Mouse (Mus musculus) forebrain, embryonic 12.5 days (tissue): ENCODE measurements around the gene Snx11. TPM values are rescaled to one million over a fixed set of nuclear protein-coding genes. Genes with fewer than 3 reads are reported as not detected.

Source experiments
- ATAC-seq: fragments of 200-750 bp; cut with Nextera tagmentation; 2 replicates; pipeline ENCODE4 v1.8.0; 2017; ENCODE audit warnings: moderate TSS enrichment; ENCODE audit not compliant: low FRiP score
- H3K27ac ChIP-seq: fragments of 300-500 bp; sonication (generic); 2 replicates; pipeline ENCODE4 v1.5.1; 2016; ENCODE audit warnings: mild to moderate bottlenecking
- H3K27me3 ChIP-seq: fragments of 300-500 bp; sonication (generic); 2 replicates; pipeline ENCODE4 v1.6.1; 2016; ENCODE audit warnings: mild to moderate bottlenecking
- H3K36me3 ChIP-seq: fragments of 300-500 bp; sonication (generic); replicated peaks from 2 replicates; pipeline ENCODE4 v1.6.1; 2016; ENCODE audit warnings: mild to moderate bottlenecking
- H3K4me1 ChIP-seq: fragments of 300-500 bp; sonication (generic); 2 replicates; pipeline ENCODE4 v1.6.1; 2016
- H3K4me2 ChIP-seq: fragments of 300-500 bp; sonication (generic); 2 replicates; pipeline ENCODE4 v1.6.1; 2016; ENCODE audit warnings: mild to moderate bottlenecking, moderate library complexity
- H3K4me3 ChIP-seq: fragments of 300-500 bp; sonication (generic); replicated peaks from 2 replicates; pipeline ENCODE4 v1.5.1; 2016; ENCODE audit warnings: mild to moderate bottlenecking
- H3K9ac ChIP-seq: fragments of 300-500 bp; sonication (generic); 2 replicates; pipeline ENCODE4 v1.6.1; 2016; ENCODE audit warnings: mild to moderate bottlenecking
- H3K9me3 ChIP-seq: fragments of 300-500 bp; sonication (generic); 2 replicates; pipeline ENCODE4 v1.6.1; 2016
- WGBS: fragments of 180-500 bp; shearing (Covaris S2); methylation state at CpG from one replicate; pipeline ENCODE4 v1.1.7; 2016; 5-methylcytosine and 5-hydroxymethylcytosine counted together
- polyA plus RNA-seq: library from polyadenylated mRNA; unstranded; fragments of >200 nt; fragmentation: Nextera tagmentation; extraction: Ambion mirVana; gene quantifications from 2 replicates; pipeline ENCODE4 v1.2.1, GENCODE M21; 2016

The Snx11 gene
- 31.0 and 40.3 TPM in 2 replicates for polyA plus RNA-seq

DNA sequence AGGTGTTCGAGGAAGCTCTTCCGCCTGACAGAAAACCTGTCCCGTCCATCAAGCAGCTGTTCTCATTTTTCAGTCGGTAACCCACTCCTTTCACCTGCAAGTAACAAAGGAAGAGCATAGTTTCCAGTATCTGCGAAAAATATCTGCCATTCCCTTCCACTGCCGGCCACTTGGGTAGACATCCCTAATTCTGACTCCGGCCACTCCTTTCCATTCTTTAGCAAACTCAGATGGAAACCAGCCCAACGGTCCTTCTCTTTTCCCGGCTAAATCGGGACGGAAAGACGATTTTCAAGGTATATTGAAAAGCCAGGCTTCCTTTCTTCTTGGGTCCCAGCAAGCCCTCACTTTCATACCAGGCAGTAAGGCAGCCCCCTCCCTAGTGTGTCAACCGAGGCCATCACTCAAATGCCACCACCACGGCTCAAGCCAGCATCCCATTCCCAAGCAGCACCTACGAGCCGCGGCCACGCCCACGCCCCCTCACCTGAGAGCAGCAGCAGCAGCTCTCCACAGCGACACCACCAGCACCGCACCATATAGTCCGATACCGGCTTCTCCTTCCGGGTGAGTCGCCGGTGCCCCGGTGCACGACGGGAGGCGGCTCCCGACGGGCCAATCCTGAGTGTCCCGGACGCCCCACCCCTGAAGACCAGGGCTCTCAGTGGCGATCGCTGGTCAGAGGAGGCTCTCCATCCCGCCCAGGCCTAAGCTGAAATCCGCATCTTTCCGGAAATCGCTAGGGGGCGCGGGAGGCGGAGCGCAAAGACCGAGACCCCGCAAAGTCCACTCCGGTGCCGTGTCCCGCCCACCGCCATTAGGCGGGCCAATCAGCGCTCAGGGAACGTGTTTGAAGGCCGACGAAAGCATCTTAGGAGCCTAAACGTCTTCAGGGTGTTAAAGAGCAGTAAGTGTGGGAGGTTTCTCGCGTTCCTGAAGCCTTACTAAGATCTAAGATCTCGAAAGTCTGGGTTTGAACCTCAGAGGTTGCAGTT, at the start of gene Snx11:
Gene Snx11 (minus strand): TSS at position 592 of the 995 bp plus-strand sequence.
- Histone ChIP-seq H3K27me3 (no peaks in the 10 kb centered on the region), H3K4me1 (peaks cover 15% of the 10 kb centered on the region), H3K4me3 (peak within 1 kb of the TSS; percentile 74), H3K9ac (peak within 1 kb of the TSS; percentile 67), H3K9me3 (no peaks in the 10 kb centered on the region), H3K27ac (peak within 1 kb of the TSS; percentile 70), H3K4me2 (peak within 1 kb of the TSS; percentile 80), H3K36me3 (peaks cover 11% of the 10 kb centered on the region)
- WGBS, result 2% methylated on average over 59 of the region's 59 CpGs
- peak; percentile 99 for ATAC-seq

DNA sequence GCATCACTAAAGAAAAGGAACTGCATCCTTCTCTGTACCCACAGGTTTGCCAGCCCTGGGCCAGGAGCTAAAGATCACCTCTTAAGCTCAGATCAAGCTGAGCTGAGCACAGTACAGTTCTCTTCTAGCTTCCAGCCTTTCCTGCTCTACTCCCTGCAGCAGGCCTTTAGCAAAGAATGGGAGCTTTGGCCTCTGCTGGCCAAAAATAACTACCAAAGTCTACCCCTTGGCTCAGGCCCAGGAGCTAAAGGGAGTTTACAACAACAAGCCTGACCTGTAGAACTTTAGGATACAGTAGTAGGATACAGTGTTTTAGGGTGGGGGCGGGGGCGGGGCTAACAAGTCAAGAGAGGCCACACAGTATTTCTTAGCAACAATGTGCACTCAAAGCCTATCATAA, 49.1 kb upstream of the Snx11 start:
- ATAC-seq, result no peak
- H3K27ac ChIP-seq, result 0 out of 2 replicates have a peak overlapping the region, but pooled peaks have one; percentile 90
- H3K36me3 ChIP-seq, result peaks cover 31% of the 10 kb centered on the region
- H3K27me3 ChIP-seq, result no peaks in the 10 kb centered on the region
- peak overlapping the region; percentile 40; the same call in 1 of the 2 replicates for H3K9ac ChIP-seq
- peaks cover 73% of the 10 kb centered on the region for H3K4me1 ChIP-seq
- H3K4me2 ChIP-seq, result peak overlapping the region; percentile 34
- no peaks in the 10 kb centered on the region for H3K9me3 ChIP-seq
- H3K4me3 ChIP-seq, result peak overlapping the region; percentile 16; the same call in 1 of the 2 replicates
- 90% methylated on average over 2 of the region's 2 CpGs for WGBS

DNA sequence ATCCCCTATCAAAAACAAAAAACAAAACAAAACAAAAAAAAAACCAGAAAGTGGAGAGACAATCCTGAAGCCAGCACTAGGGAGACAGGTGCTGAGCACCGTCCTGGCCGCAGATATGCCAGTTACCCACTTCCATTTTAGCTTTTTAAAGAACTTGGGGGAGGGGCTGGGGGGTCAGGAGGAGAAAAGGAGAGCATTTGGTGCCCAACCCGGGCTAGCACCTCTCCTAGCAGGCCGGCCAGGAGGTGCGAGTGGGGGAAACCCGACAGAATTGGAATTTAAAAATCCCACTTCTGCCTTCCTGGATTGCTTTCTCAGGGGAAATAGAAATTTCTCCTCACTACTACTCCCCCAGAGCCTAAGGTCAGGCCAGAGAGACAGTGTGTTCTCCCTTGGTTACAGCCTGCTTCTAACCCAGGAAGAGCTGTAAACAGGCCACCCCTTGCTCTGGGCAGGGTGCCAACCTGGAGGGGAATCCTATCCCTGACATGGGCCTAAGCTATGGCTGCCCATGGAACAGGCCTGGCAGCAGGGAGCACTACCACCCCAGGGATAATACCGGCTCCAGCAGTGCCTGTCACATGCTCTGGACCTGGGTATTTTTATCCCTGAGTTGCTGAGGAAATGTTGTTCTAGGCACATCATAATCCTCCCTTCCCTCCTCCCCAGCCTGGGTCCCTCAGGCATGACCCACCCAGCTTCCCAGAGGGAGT, 47.6 kb upstream of the Snx11 start:
- Histone ChIP-seq H3K9ac (peak overlapping the region; percentile 68), H3K36me3 (peaks cover 47% of the 10 kb centered on the region), H3K27me3 (no peaks in the 10 kb centered on the region), H3K4me1 (peaks cover 68% of the 10 kb centered on the region), H3K4me3 (no peak overlapping the region), H3K27ac (peak overlapping the region; percentile 90), H3K4me2 (peak overlapping the region; percentile 99), H3K9me3 (no peaks in the 10 kb centered on the region)
- ATAC-seq, result no peak
- WGBS, result 54% methylated on average over 7 of the region's 7 CpGs

DNA sequence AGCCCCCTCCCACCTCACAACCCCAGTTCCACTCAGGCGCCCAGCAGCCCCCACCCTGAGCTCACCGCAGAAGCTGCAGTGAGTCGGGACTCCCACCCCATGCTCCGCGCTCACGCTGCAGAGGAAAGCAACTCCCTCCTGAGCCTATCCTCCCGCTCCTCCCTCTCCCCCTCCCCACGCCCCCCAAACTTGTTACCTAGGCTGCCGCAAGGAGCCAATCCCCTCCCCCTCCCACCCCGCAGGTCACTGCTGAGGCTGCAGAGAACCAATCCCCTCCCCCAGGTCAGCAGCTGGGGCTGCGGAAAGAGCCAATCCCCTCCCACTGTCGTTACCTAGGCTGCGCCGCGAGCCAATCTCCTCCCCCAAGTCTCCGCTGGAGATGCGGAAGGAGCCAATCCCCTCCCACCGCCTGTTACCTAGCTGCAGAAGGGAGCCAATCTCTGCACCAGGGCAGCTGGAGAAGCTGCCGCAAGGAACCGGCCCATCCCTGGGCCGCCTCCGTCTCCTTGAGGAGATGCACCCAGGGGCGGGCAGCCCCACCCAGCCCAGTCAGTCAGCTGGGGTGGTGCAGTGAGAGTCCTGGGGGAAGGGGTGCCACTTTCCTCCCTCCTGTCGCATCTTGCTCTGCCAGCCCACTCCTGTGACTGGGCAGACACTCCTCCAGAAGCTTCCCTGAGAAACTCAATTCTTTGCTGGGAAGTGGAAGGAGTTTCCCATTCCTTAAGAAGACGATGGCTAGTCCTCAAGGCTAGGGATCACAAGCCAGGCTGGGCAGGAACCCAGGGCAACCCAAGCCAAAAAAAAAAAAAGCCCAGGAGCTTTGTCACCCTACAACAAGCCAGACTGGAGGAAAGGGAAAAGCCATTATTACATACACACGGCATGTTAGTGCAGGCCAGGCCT, 46.8 kb upstream of the Snx11 start:
- peak overlapping the region; percentile 99 for H3K4me2 ChIP-seq
- peaks cover 55% of the 10 kb centered on the region for H3K36me3 ChIP-seq
- ATAC-seq, result peak; percentile 94
- no peaks in the 10 kb centered on the region for H3K9me3 ChIP-seq
- peak overlapping the region; percentile 52 for H3K4me3 ChIP-seq
- H3K27ac ChIP-seq, result peak overlapping the region; percentile 90
- no peaks in the 10 kb centered on the region for H3K27me3 ChIP-seq
- peaks cover 68% of the 10 kb centered on the region for H3K4me1 ChIP-seq
- peak overlapping the region; percentile 68 for H3K9ac ChIP-seq
- WGBS, result under 1% methylated on average over 25 of the region's 26 CpGs

DNA sequence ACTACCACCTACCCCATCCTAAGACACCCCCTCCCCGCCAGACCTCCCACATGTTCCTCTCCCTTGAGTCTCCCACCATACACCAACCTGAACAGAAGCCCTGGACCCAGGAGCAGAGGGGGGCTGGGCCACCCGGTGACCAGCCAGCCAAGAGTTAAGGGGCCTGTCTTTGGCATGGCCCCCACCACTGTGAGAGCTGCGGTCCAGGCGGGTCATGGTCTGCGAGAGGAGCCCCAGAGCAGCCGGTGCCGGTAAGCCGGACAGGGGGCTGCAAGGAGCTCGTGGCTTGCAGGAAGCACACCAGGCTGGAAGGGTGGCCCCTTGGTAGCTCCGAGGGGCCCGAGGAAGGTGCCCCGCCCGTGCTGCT, 46.1 kb upstream of the Snx11 start:
- 5% methylated on average over 13 of the region's 13 CpGs for WGBS
- H3K4me1 ChIP-seq, result peaks cover 61% of the 10 kb centered on the region
- ATAC-seq, result peak; percentile 18; the same call in 1 of the 2 replicates

DNA sequence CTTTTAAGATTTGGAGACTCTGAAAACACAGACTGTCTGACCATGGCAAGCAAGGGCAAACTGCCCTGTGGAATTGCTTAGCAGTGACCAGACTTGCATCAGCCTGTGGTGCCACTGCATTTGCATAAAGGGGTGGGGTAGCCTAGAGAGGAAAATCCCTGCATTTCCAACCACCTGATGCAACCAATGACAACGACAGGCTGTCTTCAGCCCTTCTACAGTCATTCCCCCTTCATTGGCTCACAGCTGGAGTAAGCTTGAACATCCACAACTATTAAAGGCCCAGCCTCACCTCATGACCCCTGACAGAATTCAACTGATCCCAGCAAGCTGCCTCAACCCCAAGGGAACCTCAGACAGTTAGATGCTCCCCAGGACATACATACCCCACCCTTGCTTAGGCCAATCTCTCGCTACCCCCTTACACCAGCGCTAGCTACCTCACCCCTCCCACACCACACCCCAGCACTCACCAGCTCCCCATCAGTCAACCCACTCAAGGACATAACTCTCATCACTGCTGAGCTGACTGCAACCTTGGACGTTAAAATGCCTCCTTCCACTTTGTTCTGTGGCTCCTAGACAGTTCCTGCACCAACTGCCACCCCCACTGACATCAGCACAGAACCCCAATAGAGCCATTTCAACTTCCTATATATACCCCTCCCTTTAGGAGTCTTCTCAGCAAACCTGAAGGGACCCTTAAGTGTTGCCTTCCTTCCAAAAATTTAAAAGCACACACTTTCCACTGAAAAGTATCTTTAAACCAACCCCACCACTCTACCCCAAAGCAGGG, 45.5 kb upstream of the Snx11 start:
- Histone ChIP-seq H3K4me1 (peaks cover 55% of the 10 kb centered on the region), H3K9me3 (no peaks in the 10 kb centered on the region), H3K27me3 (no peaks in the 10 kb centered on the region), H3K9ac (peak overlapping the region; percentile 68), H3K36me3 (peaks cover 66% of the 10 kb centered on the region), H3K4me2 (peak overlapping the region; percentile 99), H3K4me3 (peak overlapping the region; percentile 52), H3K27ac (peak overlapping the region; percentile 90; the same call in 1 of the 2 replicates)
- 37% methylated on average over 4 of the region's 4 CpGs for WGBS
- no peak for ATAC-seq

More for the DNA sequence above, 46.1 kb upstream of the Snx11 start:
- peak overlapping the region; percentile 68 for H3K9ac ChIP-seq
- peak overlapping the region; percentile 52 for H3K4me3 ChIP-seq
- H3K4me2 ChIP-seq, result peak overlapping the region; percentile 99
- peaks cover 61% of the 10 kb centered on the region for H3K36me3 ChIP-seq
- H3K27me3 ChIP-seq, result no peaks in the 10 kb centered on the region
- peak overlapping the region; percentile 90 for H3K27ac ChIP-seq
- H3K9me3 ChIP-seq, result no peaks in the 10 kb centered on the region

DNA sequence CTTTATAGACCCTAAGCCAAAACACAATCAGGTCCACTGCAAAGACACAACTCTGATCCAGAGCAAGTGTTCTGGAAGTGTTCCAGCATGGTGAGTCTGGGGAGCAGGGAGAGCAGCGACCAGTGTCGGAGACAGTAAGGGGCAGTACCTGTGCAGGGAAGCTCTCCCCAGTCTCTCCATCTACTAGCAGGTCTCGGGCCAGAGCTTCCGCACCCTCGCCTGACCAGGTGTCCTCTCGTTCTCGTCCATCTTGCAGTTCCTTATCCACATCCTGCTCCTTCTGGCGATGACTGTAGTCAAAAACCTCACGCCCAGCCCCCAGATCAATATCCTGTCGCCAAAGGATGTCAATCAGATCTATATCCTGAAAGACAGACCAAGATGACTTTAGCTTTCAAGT, 44.6 kb upstream of the Snx11 start:
- ATAC-seq, result no peak
- no peak overlapping the region for H3K4me3 ChIP-seq
- H3K27ac ChIP-seq, result no peak overlapping the region
- H3K4me2 ChIP-seq, result no peak overlapping the region
- no peak overlapping the region for H3K9ac ChIP-seq
- peaks cover 66% of the 10 kb centered on the region for H3K36me3 ChIP-seq
- H3K27me3 ChIP-seq, result no peaks in the 10 kb centered on the region
- peaks cover 46% of the 10 kb centered on the region for H3K4me1 ChIP-seq
- 88% methylated on average over 10 of the region's 10 CpGs for WGBS
- no peaks in the 10 kb centered on the region for H3K9me3 ChIP-seq

DNA sequence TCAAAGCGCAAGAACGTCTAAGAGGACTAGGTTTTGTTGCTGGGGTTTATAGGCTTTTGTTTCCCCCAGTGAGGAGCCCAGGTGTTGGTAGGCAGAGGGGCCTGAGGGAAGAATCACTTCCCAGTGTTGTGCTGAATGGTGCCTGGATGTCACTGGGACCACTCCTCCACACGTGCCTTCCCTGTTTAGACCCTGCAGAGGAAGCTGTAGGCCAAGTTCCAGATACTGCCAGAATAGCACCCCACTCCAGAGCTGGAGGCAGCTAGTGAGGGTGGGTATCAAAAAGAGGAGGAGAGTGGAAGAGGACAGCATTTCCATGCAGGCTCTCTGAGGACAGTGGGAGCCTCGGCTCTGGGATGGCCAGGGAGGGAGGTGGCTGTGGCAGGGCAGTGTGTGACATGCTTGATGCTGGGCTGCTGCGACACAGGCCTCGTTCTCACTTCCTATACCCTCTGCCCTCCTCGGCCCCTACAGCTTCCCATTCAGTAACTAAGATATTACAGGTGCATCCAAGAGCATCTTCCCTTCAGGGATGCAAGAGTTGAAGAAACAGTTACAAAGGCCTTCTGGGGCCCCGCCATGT, 40.9 kb upstream of the Snx11 start:
- WGBS, result 79% methylated on average over 8 of the region's 8 CpGs
- no peak overlapping the region for H3K27ac ChIP-seq
- peaks cover 9% of the 10 kb centered on the region for H3K4me1 ChIP-seq
- H3K27me3 ChIP-seq, result no peaks in the 10 kb centered on the region
- no peak for ATAC-seq
- H3K9me3 ChIP-seq, result no peaks in the 10 kb centered on the region
- H3K4me3 ChIP-seq, result no peak overlapping the region
- H3K4me2 ChIP-seq, result no peak overlapping the region
- H3K9ac ChIP-seq, result no peak overlapping the region
- peaks cover 83% of the 10 kb centered on the region for H3K36me3 ChIP-seq

DNA sequence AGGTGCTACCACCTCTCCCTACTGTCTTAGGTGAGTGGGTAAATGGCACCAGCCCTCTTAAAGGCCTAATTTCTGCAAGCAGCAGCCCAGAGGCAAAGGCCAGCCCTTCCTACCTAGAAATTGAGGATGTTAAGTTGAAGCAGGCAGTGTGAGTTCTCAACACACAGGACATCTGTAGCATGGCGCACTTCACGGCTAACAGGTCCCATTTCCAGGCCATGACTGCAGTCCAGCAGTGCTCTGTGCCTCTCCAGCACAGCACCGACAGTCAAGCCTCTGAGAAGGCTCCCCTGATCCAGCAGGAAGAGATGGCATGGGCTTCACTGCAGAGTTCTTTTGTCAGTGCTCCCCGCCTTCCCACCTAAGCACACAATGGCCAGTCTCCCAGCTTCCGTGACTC, 39.6 kb upstream of the Snx11 start:
- 69% methylated on average over 5 of the region's 5 CpGs for WGBS
- Histone ChIP-seq H3K9ac (no peak overlapping the region), H3K4me1 (no peaks in the 10 kb centered on the region), H3K9me3 (no peaks in the 10 kb centered on the region), H3K36me3 (peaks cover 88% of the 10 kb centered on the region), H3K4me2 (no peak overlapping the region), H3K27ac (no peak overlapping the region), H3K27me3 (no peaks in the 10 kb centered on the region), H3K4me3 (no peak overlapping the region)
- no peak for ATAC-seq

DNA sequence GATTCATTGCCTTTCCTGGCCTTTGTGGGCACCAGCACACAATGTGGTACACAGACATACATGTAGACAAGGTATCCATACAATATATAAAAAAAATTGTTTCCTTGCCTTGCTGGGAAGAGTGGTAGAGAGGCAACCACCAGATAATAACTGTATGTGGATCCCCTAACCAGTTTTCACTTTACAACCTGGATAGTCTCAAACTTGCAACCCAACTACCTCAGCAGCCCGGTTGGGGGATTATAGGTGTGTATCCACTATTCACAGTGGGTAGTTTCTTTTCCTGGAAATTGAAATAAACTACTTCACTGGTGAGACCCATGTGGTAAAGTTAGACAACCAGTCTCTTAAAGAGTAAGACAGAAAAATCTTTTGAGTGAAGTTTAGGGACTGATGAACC, 39.1 kb upstream of the Snx11 start:
- no peak overlapping the region for H3K4me2 ChIP-seq
- WGBS, result 100% methylated on average over 1 of the region's 1 CpGs
- H3K4me1 ChIP-seq, result no peaks in the 10 kb centered on the region
- H3K9me3 ChIP-seq, result no peaks in the 10 kb centered on the region
- no peak for ATAC-seq
- no peaks in the 10 kb centered on the region for H3K27me3 ChIP-seq
- H3K36me3 ChIP-seq, result peaks cover 88% of the 10 kb centered on the region
- no peak overlapping the region for H3K9ac ChIP-seq
- no peak overlapping the region for H3K27ac ChIP-seq
- no peak overlapping the region for H3K4me3 ChIP-seq

DNA sequence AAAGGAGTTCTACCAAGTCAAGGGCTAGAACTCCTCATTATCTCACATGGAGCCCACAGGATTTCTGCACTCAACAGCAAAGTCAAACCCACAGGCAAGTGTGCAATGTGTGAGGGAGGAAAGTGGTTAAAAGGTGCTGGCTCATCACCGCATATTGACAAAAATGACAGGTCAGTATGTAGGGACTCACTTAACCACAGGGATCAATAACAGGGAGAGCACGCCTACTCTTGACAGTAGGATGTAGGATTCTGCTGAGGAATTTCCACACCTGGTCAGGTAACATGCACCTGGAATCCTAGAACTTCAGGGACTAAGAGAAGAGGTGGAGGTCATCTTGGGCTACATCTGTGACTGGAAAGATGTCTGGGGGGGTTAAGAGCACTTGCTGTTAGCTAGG, 38.5 kb upstream of the Snx11 start:
- H3K27me3 ChIP-seq, result no peaks in the 10 kb centered on the region
- H3K36me3 ChIP-seq, result peaks cover 88% of the 10 kb centered on the region
- no peak overlapping the region for H3K9ac ChIP-seq
- H3K4me3 ChIP-seq, result no peak overlapping the region
- 94% methylated on average over 2 of the region's 2 CpGs for WGBS
- H3K4me1 ChIP-seq, result no peaks in the 10 kb centered on the region
- H3K4me2 ChIP-seq, result no peak overlapping the region
- no peak for ATAC-seq
- H3K9me3 ChIP-seq, result no peaks in the 10 kb centered on the region
- no peak overlapping the region for H3K27ac ChIP-seq
